Mouse (Mus musculus) liver, adult 2 months (tissue): ENCODE results near the gene Itpkc.

Experiments
- CTCF ChIP-seq: fragments of 200-500 bp; IDR thresholded peaks from 2 replicates; pipeline ENCODE4 v1.5.1; 2011; ENCODE audit warnings: low read depth, low read length, control low read depth
- POLR2A ChIP-seq: fragments of 200-500 bp; IDR thresholded peaks from 2 replicates; pipeline ENCODE4 v1.6.1; 2011; ENCODE audit warnings: low read length, control low read depth; ENCODE audit not compliant: insufficient read depth; ENCODE audit errors: extremely low read depth

DNA sequence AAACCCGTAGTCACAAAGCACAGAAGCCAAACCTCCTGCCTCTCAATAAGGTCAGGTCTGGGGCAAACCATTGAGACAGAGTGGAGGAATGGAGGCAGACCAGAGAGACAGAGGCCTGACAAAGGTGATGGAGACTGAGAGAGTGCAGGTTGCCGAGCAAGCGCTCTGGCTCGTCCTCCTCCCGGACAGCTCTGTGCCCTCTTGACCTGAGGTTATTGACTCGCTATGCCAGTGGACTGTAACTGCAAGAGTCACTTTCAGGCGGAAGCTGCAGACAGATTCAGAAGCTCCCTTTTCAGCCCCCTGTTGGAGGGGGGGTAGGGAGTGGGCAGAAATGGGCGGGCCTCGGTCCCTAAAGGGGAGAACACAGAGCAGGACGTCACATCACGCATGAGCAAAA is 8.5 kb downstream of the Itpkc start:
- TF ChIP-seq CTCF (no peak), POLR2A (no peak)
